Mouse (Mus musculus): Measurements from ENCODE around the gene Lrrc8b. TPM values are rescaled to one million over a fixed set of nuclear protein-coding genes. Genes with fewer than 3 reads are reported as not detected.

The Lrrc8b gene
- 13.3 and 13.8 TPM in 2 replicates for polyA plus RNA-seq (2014; fragmentation: Nextera tagmentation; extraction: Ambion mirVana)

DNA sequence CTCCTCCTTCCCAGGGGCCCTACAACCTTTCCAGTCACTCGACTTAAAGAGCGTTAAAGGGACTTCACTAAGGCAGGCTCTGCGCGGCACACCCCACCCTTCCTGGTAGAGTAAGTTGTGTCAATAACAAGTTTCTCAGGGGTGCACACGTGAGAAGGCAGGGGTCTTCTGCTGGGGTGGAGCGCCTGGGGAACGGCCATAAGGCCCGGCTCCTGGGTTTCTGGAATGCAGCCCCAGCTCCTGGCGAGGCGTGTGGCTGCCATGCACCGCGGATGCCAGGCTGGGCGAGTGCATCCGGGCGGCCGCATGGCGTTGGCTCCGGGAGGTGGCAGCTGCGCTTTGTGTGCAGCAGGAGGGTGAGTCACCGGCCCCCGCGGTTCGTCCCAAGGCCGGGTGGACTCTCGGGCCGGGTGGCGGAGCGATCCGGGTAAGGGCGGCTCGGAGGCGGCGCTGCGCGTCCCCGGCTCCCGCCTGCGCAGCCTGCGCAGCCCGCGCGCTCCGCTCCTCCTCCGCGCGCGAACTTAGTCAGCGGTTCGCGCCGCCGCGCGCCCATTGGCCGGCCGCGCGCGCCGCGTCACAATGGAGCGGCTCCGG is at the start of gene Lrrc8b:
Gene Lrrc8b, plus strand, starts transcription at position 578 of the 594 bp plus-strand sequence.
- Histone ChIP-seq H3K27ac (ENCODE audit: low read depth, low read length) (peak within 1 kb of the TSS; percentile 65), H3K4me3 (ENCODE audit: low read depth, low read length) (peak within 1 kb of the TSS; percentile 82), H3K4me2 (peak within 1 kb of the TSS; percentile 96), H3K36me3 (ENCODE audit: control insufficient read depth, insufficient read depth, low read length) (no peaks in the 10 kb centered on the region), H3K9me3 (ENCODE audit: control insufficient read depth, low read length) (peaks cover 5% of the 10 kb centered on the region; the same call in 1 of the 2 replicates), H3K27me3 (ENCODE audit: control insufficient read depth, insufficient read depth, low read length) (0 out of 2 replicates have a peak, but pooled peaks cover 2% of the 10 kb centered on the region), H3K9ac (ENCODE audit: low read length) (peak within 1 kb of the TSS; percentile 95), H3K4me1 (ENCODE audit: control insufficient read depth, insufficient read depth, low read length) (no peaks in the 10 kb centered on the region; the same call in 1 of the 2 replicates)
- DNase-seq (ENCODE audit: low spot score, missing footprints) (peak; percentile 98), ATAC-seq (ENCODE audit: low FRiP score) (peak; percentile 96)
- under 1% methylated on average over 58 of the region's 63 CpGs for WGBS

GRCm38 (mm10) chr5:105381482-105381881 is 34.1 kb upstream of the Lrrc8b start:
- no peaks in the 10 kb centered on the region for H3K27me3 ChIP-seq (ENCODE audit: control insufficient read depth, insufficient read depth, low read length)
- no peak for DNase-seq (ENCODE audit: low spot score, missing footprints)
- ATAC-seq (ENCODE audit: low FRiP score): no peak
- no peak overlapping the region for H3K27ac ChIP-seq (ENCODE audit: low read depth, low read length)
- H3K4me3 ChIP-seq (ENCODE audit: low read depth, low read length): no peak overlapping the region
- H3K9ac ChIP-seq (ENCODE audit: low read length): no peak overlapping the region
- H3K36me3 ChIP-seq (ENCODE audit: control insufficient read depth, insufficient read depth, low read length): no peaks in the 10 kb centered on the region
- H3K4me1 ChIP-seq (ENCODE audit: control insufficient read depth, insufficient read depth, low read length): no peaks in the 10 kb centered on the region
- H3K9me3 ChIP-seq (ENCODE audit: control insufficient read depth, low read length): no peaks in the 10 kb centered on the region
- H3K4me2 ChIP-seq: no peak overlapping the region
- WGBS: 93% methylated on average over 2 of the region's 2 CpGs

GRCm38 (mm10) chr5:105390346-105390745 is 25.2 kb upstream of the Lrrc8b start:
- DNase-seq (ENCODE audit: low spot score, missing footprints) (no peak), ATAC-seq (ENCODE audit: low FRiP score) (no peak)
- no peak overlapping the region for H3K27ac ChIP-seq (ENCODE audit: low read depth, low read length)
- no peaks in the 10 kb centered on the region; the same call in 1 of the 2 replicates for H3K9me3 ChIP-seq (ENCODE audit: control insufficient read depth, low read length)
- no peak overlapping the region for H3K4me2 ChIP-seq
- H3K27me3 ChIP-seq (ENCODE audit: control insufficient read depth, insufficient read depth, low read length): no peaks in the 10 kb centered on the region
- 88% methylated on average over 2 of the region's 2 CpGs for WGBS
- H3K36me3 ChIP-seq (ENCODE audit: control insufficient read depth, insufficient read depth, low read length): no peaks in the 10 kb centered on the region
- no peak overlapping the region for H3K9ac ChIP-seq (ENCODE audit: low read length)
- H3K4me1 ChIP-seq (ENCODE audit: control insufficient read depth, insufficient read depth, low read length): no peaks in the 10 kb centered on the region
- no peak overlapping the region for H3K4me3 ChIP-seq (ENCODE audit: low read depth, low read length)

- DNase-seq (ENCODE audit: low spot score, missing footprints): peak; percentile 26
- Histone ChIP-seq H3K27ac (ENCODE audit: low read depth, low read length) (no peak overlapping the region), H3K4me3 (ENCODE audit: low read depth, low read length) (no peak overlapping the region), H3K9ac (ENCODE audit: low read length) (no peak overlapping the region), H3K4me2 (no peak overlapping the region), H3K36me3 (ENCODE audit: control insufficient read depth, insufficient read depth, low read length) (no peaks in the 10 kb centered on the region), H3K9me3 (ENCODE audit: control insufficient read depth, low read length) (no peaks in the 10 kb centered on the region; the same call in 1 of the 2 replicates), H3K27me3 (ENCODE audit: control insufficient read depth, insufficient read depth, low read length) (no peaks in the 10 kb centered on the region), H3K4me1 (ENCODE audit: control insufficient read depth, insufficient read depth, low read length) (no peaks in the 10 kb centered on the region)
- WGBS: 92% methylated on average over 6 of the region's 6 CpGs
- no peak for ATAC-seq (ENCODE audit: low FRiP score)
These were observed 21.8 kb upstream of the Lrrc8b start for GRCm38 (mm10) chr5:105393731-105394130.

- DNase-seq (ENCODE audit: low spot score, missing footprints) (no peak), ATAC-seq (ENCODE audit: low FRiP score) (no peak)
- H3K36me3 ChIP-seq (ENCODE audit: control insufficient read depth, insufficient read depth, low read length): no peaks in the 10 kb centered on the region
- H3K9me3 ChIP-seq (ENCODE audit: control insufficient read depth, low read length): no peaks in the 10 kb centered on the region; the same call in 1 of the 2 replicates
- H3K27ac ChIP-seq (ENCODE audit: low read depth, low read length): no peak overlapping the region
- H3K9ac ChIP-seq (ENCODE audit: low read length): no peak overlapping the region
- H3K4me1 ChIP-seq (ENCODE audit: control insufficient read depth, insufficient read depth, low read length): no peaks in the 10 kb centered on the region
- WGBS: 87% methylated on average over 4 of the region's 4 CpGs
- no peaks in the 10 kb centered on the region for H3K27me3 ChIP-seq (ENCODE audit: control insufficient read depth, insufficient read depth, low read length)
- H3K4me3 ChIP-seq (ENCODE audit: low read depth, low read length): no peak overlapping the region
- H3K4me2 ChIP-seq: no peak overlapping the region
These were observed 20.4 kb upstream of the Lrrc8b start for GRCm38 (mm10) chr5:105395188-105395587.

GRCm38 (mm10) chr5:105398966-105399365 is 16.6 kb upstream of the Lrrc8b start:
- 88% methylated on average over 6 of the region's 6 CpGs for WGBS
- no peaks in the 10 kb centered on the region for H3K9me3 ChIP-seq (ENCODE audit: control insufficient read depth, low read length)
- DNase-seq (ENCODE audit: low spot score, missing footprints): peak; percentile 73
- H3K36me3 ChIP-seq (ENCODE audit: control insufficient read depth, insufficient read depth, low read length): no peaks in the 10 kb centered on the region
- no peaks in the 10 kb centered on the region for H3K4me1 ChIP-seq (ENCODE audit: control insufficient read depth, insufficient read depth, low read length)
- H3K4me3 ChIP-seq (ENCODE audit: low read depth, low read length): no peak overlapping the region
- H3K9ac ChIP-seq (ENCODE audit: low read length): no peak overlapping the region
- no peak overlapping the region for H3K27ac ChIP-seq (ENCODE audit: low read depth, low read length)
- no peaks in the 10 kb centered on the region for H3K27me3 ChIP-seq (ENCODE audit: control insufficient read depth, insufficient read depth, low read length)
- no peak for ATAC-seq (ENCODE audit: low FRiP score)
- no peak overlapping the region for H3K4me2 ChIP-seq

DNA sequence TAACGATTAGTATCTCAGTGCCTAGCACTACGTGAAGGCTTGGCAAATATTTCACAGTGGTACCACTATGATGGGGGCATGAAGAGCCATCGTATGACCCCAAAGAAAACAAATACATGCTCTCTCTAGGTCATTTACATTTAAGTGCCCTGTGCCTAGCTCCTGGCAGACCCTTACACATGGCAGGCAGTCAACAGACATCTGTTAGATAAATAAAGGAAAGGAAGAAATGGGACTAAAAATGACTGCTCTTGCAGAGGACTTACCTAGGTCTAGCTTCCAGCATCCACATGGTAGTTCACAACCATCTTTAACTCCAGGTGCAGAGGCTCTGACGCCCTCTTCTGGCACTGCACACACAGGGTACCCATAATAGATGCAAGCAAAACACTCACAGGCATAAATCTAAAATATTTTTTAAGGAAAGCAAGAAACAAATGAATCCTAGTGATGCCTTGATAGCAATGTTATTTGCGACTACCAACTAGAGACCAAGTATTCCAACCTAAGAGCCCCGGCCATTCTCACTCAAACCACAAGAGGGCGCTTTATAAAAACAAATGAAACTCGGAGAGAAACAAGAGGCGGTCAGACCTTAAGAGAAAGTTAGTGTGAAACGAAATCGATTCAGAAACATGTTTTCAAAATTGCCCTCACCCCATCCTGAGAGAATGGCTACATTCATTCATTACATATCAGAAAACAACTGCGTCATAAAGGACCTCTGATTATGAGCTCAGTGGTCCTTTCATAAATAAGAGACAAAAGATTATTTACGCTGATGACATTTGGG is 15.7 kb upstream of the Lrrc8b start:
- Histone ChIP-seq H3K4me3 (ENCODE audit: low read depth, low read length) (no peak overlapping the region; the same call in 1 of the 2 replicates), H3K9me3 (ENCODE audit: control insufficient read depth, low read length) (no peaks in the 10 kb centered on the region), H3K4me1 (ENCODE audit: control insufficient read depth, insufficient read depth, low read length) (no peaks in the 10 kb centered on the region), H3K27ac (ENCODE audit: low read depth, low read length) (no peak overlapping the region), H3K36me3 (ENCODE audit: control insufficient read depth, insufficient read depth, low read length) (no peaks in the 10 kb centered on the region), H3K9ac (ENCODE audit: low read length) (no peak overlapping the region), H3K27me3 (ENCODE audit: control insufficient read depth, insufficient read depth, low read length) (no peaks in the 10 kb centered on the region), H3K4me2 (peak overlapping the region; percentile 32)
- ATAC-seq (ENCODE audit: low FRiP score) (peak; percentile 64), DNase-seq (ENCODE audit: low spot score, missing footprints) (peak; percentile 97)
- WGBS: 36% methylated on average over 13 of the region's 13 CpGs

- ATAC-seq (ENCODE audit: low FRiP score) (peak; percentile 63), DNase-seq (ENCODE audit: low spot score, missing footprints) (no peak)
- no peak overlapping the region; the same call in 1 of the 2 replicates for H3K4me3 ChIP-seq (ENCODE audit: low read depth, low read length)
- no peak overlapping the region for H3K9ac ChIP-seq (ENCODE audit: low read length)
- H3K36me3 ChIP-seq (ENCODE audit: control insufficient read depth, insufficient read depth, low read length): no peaks in the 10 kb centered on the region
- 61% methylated on average over 17 of the region's 17 CpGs for WGBS
- no peaks in the 10 kb centered on the region for H3K4me1 ChIP-seq (ENCODE audit: control insufficient read depth, insufficient read depth, low read length)
- peak overlapping the region; percentile 32 for H3K4me2 ChIP-seq
- no peaks in the 10 kb centered on the region for H3K27me3 ChIP-seq (ENCODE audit: control insufficient read depth, insufficient read depth, low read length)
- no peaks in the 10 kb centered on the region for H3K9me3 ChIP-seq (ENCODE audit: control insufficient read depth, low read length)
- H3K27ac ChIP-seq (ENCODE audit: low read depth, low read length): no peak overlapping the region
These were observed 14.9 kb upstream of the Lrrc8b start for GRCm38 (mm10) chr5:105400424-105401375.
